Mouse (Mus musculus) hindbrain, embryonic 14.5 days (tissue): Measurements from ENCODE around the gene Ctdspl. TPM values are rescaled to one million over a fixed set of nuclear protein-coding genes. Genes with fewer than 3 reads are reported as not detected.

ENCODE experiments used
- ATAC-seq: fragments of 200-750 bp; cut with Nextera tagmentation; 2 replicates; pipeline ENCODE4 v1.8.0; 2017; ENCODE audit warnings: moderate number of reproducible peaks, mild to moderate bottlenecking, moderate TSS enrichment, moderate library complexity; ENCODE audit not compliant: low FRiP score
- DNase-seq: peaks from one replicate; pipeline ENCODE4 v3.0.0-alpha.2; 2015; ENCODE audit warnings: low spot score
- H3K27ac ChIP-seq: fragments of 300-500 bp; sonication (generic); 2 replicates; pipeline ENCODE4 v1.5.1; 2014; ENCODE audit warnings: mild to moderate bottlenecking, moderate library complexity
- H3K27me3 ChIP-seq: fragments of 300-500 bp; sonication (generic); 2 replicates; pipeline ENCODE4 v1.6.1; 2014; ENCODE audit warnings: mild to moderate bottlenecking, low read length, mixed read lengths; ENCODE audit not compliant: control insufficient read depth, insufficient read depth
- H3K36me3 ChIP-seq: fragments of 300-500 bp; sonication (generic); replicated peaks from 2 replicates; pipeline ENCODE4 v1.6.1; 2014; ENCODE audit not compliant: control insufficient read depth, insufficient read depth
- H3K4me1 ChIP-seq: fragments of 300-500 bp; sonication (generic); replicated peaks from 2 replicates; pipeline ENCODE4 v1.6.1; 2014; ENCODE audit warnings: antibody characterized with exemption, low read length, mixed read lengths; ENCODE audit not compliant: control insufficient read depth, insufficient read depth
- H3K4me2 ChIP-seq: fragments of 300-500 bp; sonication (generic); replicated peaks from 2 replicates; pipeline ENCODE4 v1.6.1; 2014; ENCODE audit warnings: mild to moderate bottlenecking, moderate library complexity
- H3K4me3 ChIP-seq: fragments of 300-500 bp; sonication (generic); replicated peaks from 2 replicates; pipeline ENCODE4 v1.5.1; 2014; ENCODE audit warnings: mild to moderate bottlenecking, low read length
- H3K9ac ChIP-seq: fragments of 300-500 bp; sonication (generic); 2 replicates; pipeline ENCODE4 v1.6.1; 2014
- H3K9me3 ChIP-seq: fragments of 300-500 bp; sonication (generic); 2 replicates; pipeline ENCODE4 v1.6.1; 2016; ENCODE audit warnings: low read length; ENCODE audit not compliant: control insufficient read depth
- WGBS: fragments of 180-500 bp; shearing (Covaris S2); extraction: QIAGEN DNeasy Blood & Tissue Kit; methylation state at CpG from one replicate; pipeline ENCODE4 v1.1.7; 2014; 5-methylcytosine and 5-hydroxymethylcytosine counted together
- polyA plus RNA-seq: library from polyadenylated mRNA; unstranded; fragments of >200 nt; fragmentation: Nextera tagmentation; extraction: Ambion mirVana; gene quantifications from 2 replicates; pipeline ENCODE4 v1.2.1, GENCODE M21; 2014

The Ctdspl gene
- polyA plus RNA-seq, 1 experiment from 2014 or later, result 7.5 TPM

DNA sequence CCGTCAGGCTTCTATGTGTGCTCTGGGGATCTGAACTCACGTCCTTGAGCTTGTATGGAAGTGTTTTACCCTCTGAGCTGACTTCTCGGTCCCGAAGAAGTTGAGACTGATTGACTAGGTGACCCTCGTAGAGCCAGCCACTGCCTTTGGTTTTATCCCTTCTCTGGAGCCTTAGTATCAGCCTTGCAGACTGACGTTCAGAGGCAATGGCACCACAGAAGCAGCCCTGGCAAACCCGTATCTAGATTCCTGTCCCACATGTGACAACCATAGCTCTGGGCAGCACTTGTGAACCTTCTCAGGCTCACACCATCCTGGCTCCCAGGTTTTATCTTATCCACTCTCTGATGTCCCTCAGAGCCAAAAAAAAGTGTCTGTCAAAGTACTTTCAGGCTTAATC is 25.1 kb downstream of the Ctdspl start:
- no peak overlapping the region for H3K4me3 ChIP-seq
- no peaks in the 10 kb centered on the region for H3K36me3 ChIP-seq
- H3K9me3 ChIP-seq, result no peaks in the 10 kb centered on the region
- 89% methylated on average over 7 of the region's 7 CpGs for WGBS
- no peak overlapping the region for H3K9ac ChIP-seq
- DNase-seq, result no peak
- H3K4me2 ChIP-seq, result no peak overlapping the region
- H3K4me1 ChIP-seq, result no peaks in the 10 kb centered on the region
- no peak for ATAC-seq
- no peak overlapping the region for H3K27ac ChIP-seq
- H3K27me3 ChIP-seq, result no peaks in the 10 kb centered on the region

DNA sequence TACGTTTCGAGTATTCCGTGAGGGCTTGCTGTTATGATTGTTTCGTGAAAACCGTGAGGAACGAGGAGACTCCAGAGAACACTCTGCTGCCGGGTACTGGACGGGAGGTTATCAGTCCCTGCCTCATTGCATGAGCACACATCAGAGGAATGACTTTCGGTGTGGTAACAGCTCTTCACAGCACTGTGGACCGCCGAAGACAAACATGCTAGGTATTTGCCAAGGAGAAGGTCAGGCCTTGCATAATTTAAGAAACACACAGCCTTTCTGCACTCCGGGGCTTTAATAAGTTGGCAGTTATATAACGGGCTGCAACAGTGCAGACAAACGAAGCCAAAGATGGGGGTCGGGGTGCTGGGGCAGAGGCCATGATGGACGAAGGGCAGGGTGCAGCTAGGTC is 25.9 kb downstream of the Ctdspl start:
- no peak overlapping the region for H3K4me3 ChIP-seq
- H3K4me1 ChIP-seq, result no peaks in the 10 kb centered on the region
- no peak for DNase-seq
- no peak for ATAC-seq
- no peaks in the 10 kb centered on the region for H3K36me3 ChIP-seq
- no peak overlapping the region for H3K9ac ChIP-seq
- 83% methylated on average over 16 of the region's 16 CpGs for WGBS
- no peaks in the 10 kb centered on the region for H3K27me3 ChIP-seq
- no peak overlapping the region for H3K4me2 ChIP-seq
- no peak overlapping the region for H3K27ac ChIP-seq
- H3K9me3 ChIP-seq, result no peaks in the 10 kb centered on the region

DNA sequence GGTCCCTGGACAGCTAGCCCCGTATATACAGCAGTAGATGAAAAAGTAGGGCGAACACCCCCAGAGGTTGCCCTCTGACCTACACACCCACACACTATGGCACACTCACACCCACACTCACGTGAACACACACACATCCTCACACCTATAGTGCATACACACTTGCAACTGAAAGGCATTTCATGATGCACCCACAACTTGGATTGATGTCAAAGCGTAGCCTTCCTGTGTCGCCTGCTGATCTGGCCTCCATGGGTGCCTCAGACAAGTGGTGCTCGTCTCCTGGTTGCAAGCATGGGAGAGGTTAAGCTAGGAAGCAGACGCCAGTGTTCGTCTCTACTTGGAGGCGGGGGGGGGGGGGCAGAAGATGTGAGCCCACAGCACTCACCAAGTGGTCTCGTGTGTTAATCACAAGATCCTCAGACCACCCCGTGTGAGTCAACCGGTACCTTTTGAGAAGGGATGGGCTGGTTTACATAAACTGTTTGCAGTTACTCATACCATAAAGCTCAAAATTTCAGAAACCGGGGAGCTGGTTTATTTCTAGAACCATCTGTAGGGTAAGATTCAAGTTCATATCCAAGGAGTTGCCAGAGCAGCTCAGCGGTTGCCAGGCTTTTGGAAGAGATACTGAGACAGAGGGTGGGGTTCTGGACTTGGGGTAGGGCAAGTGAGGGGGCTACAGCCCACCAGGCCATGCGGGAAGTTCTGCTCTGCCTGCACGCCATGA is 27.4 kb downstream of the Ctdspl start:
- Histone ChIP-seq H3K4me2 (no peak overlapping the region), H3K4me1 (no peaks in the 10 kb centered on the region), H3K9ac (no peak overlapping the region), H3K27ac (no peak overlapping the region), H3K4me3 (no peak overlapping the region), H3K27me3 (no peaks in the 10 kb centered on the region), H3K36me3 (no peaks in the 10 kb centered on the region), H3K9me3 (no peaks in the 10 kb centered on the region)
- 90% methylated on average over 16 of the region's 16 CpGs for WGBS
- no peak for DNase-seq
- no peak for ATAC-seq

DNA sequence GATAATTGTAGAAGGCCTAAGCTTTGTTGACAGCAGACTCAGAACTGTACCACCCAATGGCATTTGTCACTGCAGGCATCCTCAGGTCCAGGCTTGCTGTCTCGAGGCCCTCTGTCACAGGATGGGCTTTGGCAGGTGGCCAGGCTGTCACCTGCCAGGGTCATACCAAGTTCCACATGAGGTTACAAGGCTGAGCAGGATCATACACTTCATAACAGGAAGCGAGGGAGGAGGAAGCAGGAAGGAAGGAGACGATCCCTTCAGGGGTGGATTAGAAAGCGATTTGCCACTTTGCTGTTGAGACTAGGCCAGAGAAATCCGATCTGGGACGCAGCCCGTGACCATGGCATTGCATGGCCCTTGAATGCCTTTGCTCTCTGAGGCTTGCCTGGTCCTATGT is 32.5 kb downstream of the Ctdspl start:
- no peak overlapping the region for H3K4me3 ChIP-seq
- no peak overlapping the region for H3K27ac ChIP-seq
- no peak overlapping the region for H3K9ac ChIP-seq
- DNase-seq (no peak), ATAC-seq (no peak)
- WGBS, result 81% methylated on average over 7 of the region's 7 CpGs
- no peaks in the 10 kb centered on the region for H3K9me3 ChIP-seq
- H3K4me2 ChIP-seq, result no peak overlapping the region
- no peaks in the 10 kb centered on the region for H3K4me1 ChIP-seq
- no peaks in the 10 kb centered on the region for H3K27me3 ChIP-seq
- no peaks in the 10 kb centered on the region for H3K36me3 ChIP-seq

DNA sequence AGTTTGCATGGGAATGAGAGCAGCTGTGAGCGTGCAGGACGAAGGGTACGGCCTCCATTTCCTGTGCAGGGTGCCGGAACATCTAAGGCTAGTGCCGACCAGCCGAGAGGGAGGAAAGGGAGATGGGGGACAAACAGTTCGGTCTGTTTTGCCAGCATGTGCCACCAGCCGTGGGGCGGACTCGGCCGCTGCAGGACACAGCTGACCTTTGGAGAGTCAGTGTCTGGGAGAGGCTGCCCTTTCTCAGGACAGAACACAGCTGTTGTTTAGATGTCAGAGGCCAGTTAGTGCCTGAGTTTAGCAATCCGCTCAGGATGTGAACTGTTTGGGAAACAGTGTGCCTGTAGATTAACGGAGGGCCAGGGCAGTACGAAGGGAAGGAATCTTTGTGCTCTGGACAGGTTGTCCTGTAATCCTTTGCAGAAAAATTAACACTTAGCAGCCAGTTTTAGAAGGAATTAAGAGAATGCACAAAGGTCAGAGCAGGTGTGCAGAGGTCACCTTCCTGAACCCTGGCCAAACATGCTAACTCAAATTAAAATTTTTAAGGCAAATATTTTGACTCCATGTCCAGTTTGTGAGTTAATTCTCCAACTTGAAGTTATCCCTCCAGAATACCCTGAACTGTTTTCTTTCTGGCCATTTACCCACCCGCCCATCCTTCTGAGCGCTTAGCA is 34.3 kb downstream of the Ctdspl start:
- no peak overlapping the region for H3K27ac ChIP-seq
- WGBS, result 63% methylated on average over 16 of the region's 16 CpGs
- H3K9me3 ChIP-seq, result no peaks in the 10 kb centered on the region
- H3K4me3 ChIP-seq, result no peak overlapping the region
- H3K4me2 ChIP-seq, result no peak overlapping the region
- ATAC-seq, result no peak
- H3K27me3 ChIP-seq, result no peaks in the 10 kb centered on the region
- no peak overlapping the region for H3K9ac ChIP-seq
- no peaks in the 10 kb centered on the region for H3K4me1 ChIP-seq
- no peaks in the 10 kb centered on the region for H3K36me3 ChIP-seq
- DNase-seq, result no peak

DNA sequence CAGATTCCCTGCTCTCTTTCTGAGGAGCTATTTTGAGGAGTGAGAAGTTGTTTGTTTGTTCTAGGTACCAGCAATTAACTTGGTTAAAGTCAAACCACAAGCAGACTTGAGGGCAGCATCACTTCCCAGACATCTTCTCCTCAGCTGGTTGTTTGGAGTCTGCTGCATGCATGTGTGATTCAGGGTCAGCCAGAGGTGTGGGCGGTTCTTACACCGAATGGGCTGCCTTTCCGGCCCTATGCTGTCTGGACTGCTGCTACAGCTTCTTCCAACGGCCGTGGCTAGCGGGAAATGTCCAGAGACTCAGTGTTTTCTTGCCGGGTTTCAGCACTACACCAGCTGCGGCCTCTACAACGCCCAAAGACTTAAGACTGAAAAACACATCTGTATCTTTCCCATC is 36.9 kb downstream of the Ctdspl start:
- peaks cover 6% of the 10 kb centered on the region; the same call in 1 of the 2 replicates for H3K9me3 ChIP-seq
- H3K27ac ChIP-seq, result no peak overlapping the region
- 75% methylated on average over 9 of the region's 9 CpGs for WGBS
- no peak overlapping the region for H3K4me2 ChIP-seq
- ATAC-seq, result no peak
- no peak overlapping the region for H3K4me3 ChIP-seq
- no peaks in the 10 kb centered on the region for H3K36me3 ChIP-seq
- no peaks in the 10 kb centered on the region for H3K27me3 ChIP-seq
- H3K9ac ChIP-seq, result no peak overlapping the region
- DNase-seq, result no peak
- H3K4me1 ChIP-seq, result no peaks in the 10 kb centered on the region

DNA sequence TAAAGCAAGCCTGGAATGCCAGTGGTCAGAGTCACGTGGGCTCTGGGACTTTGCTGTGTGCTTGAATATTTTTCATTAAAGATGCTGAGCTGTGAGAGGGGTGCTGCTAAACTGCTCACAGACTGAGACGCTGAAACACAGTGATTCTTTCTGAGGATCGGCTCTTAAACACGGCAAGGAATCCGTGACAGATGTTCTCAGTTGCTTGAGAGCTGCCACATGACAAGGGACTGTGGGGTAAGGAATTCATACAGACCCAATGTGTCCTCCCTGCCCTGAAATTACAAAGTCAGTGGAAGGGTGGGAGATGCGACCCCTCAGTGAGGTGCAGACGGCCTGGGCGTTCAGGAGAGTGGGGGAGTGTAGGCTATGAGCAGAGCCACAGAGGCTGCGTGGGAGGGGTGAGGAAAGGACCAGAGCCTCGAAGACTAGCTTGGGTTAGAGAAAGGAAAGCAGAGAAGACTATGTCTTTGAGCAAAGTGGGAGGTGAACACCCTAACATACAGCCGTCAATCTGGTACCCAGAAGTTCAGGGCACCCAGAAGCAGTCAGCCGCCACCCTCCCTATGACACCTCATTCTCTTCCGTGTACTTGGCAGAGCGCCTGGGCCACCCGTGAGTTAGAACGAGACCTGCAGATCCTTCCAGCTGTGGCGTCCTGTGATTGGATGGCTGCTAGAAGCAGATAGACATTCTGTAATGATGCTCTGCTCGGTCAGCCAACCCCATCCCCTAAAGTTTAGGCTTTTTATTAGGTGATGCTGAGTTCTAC is 38.2 kb downstream of the Ctdspl start:
- Histone ChIP-seq H3K4me1 (no peaks in the 10 kb centered on the region), H3K9me3 (peaks cover 6% of the 10 kb centered on the region; the same call in 1 of the 2 replicates), H3K27me3 (no peaks in the 10 kb centered on the region), H3K4me3 (no peak overlapping the region), H3K27ac (no peak overlapping the region), H3K36me3 (no peaks in the 10 kb centered on the region), H3K9ac (no peak overlapping the region), H3K4me2 (no peak overlapping the region)
- 75% methylated on average over 18 of the region's 18 CpGs for WGBS
- DNase-seq (no peak), ATAC-seq (no peak)

DNA sequence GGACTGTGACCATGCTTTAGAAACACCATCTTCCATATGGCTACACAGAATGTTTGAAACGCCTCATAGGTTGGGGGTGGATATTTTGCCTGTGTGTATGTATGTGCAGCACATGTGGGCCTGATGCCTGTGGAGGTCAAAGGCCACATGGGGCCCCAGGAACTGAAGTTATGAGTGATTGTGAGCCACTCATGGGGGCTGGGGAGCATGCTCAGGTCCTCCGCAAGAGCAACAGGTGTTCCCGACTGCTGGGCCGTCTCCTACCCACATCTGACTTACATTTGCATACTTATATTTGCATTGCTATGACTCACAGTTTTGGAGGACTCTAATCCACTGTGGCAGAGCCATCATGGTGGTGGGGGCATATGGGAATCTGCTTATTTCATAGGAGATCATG is 43.6 kb downstream of the Ctdspl start:
- WGBS, result 95% methylated on average over 4 of the region's 4 CpGs
- Histone ChIP-seq H3K9ac (no peak overlapping the region), H3K27me3 (no peaks in the 10 kb centered on the region), H3K4me1 (no peaks in the 10 kb centered on the region; the same call in 1 of the 2 replicates), H3K9me3 (peaks cover 6% of the 10 kb centered on the region; the same call in 1 of the 2 replicates), H3K4me3 (no peak overlapping the region), H3K27ac (no peak overlapping the region), H3K4me2 (no peak overlapping the region), H3K36me3 (no peaks in the 10 kb centered on the region)
- ATAC-seq (no peak), DNase-seq (no peak)

DNA sequence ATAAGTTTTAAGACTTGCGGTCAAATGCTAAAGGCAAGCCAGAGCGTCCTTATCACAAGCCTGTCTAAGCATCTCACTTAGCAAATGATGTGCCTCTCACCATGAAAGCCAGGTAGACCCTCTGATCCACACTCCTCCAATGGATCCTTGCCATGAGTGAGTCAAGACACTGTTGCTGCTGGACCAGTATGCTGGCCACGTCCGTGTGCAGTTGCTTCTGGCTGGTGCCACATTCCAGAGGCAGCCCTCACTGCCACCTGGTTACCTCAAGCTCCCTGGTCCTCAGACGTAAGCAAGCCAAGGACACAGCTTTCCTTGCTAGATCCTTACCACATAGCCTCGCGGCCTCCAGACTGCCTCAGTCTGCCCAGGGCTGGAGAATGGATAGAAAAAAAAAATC is 46.8 kb downstream of the Ctdspl start:
- no peaks in the 10 kb centered on the region for H3K9me3 ChIP-seq
- ATAC-seq (no peak), DNase-seq (no peak)
- no peak overlapping the region for H3K4me2 ChIP-seq
- no peaks in the 10 kb centered on the region for H3K27me3 ChIP-seq
- 82% methylated on average over 7 of the region's 7 CpGs for WGBS
- no peaks in the 10 kb centered on the region for H3K36me3 ChIP-seq
- no peak overlapping the region for H3K4me3 ChIP-seq
- peaks cover 7% of the 10 kb centered on the region; the same call in 1 of the 2 replicates for H3K4me1 ChIP-seq
- no peak overlapping the region for H3K9ac ChIP-seq
- no peak overlapping the region for H3K27ac ChIP-seq
